Mouse (Mus musculus) hindbrain, embryonic 16.5 days (tissue): ENCODE measurements around the gene Plscr3. TPM values are rescaled to one million over a fixed set of nuclear protein-coding genes. Genes with fewer than 3 reads are reported as not detected.
"Not testable (repeated sequence)": the region's sequence is repeated elsewhere in the genome, so short reads cannot be mapped to it uniquely, and the experiment has no call there.

Experiments used
- ATAC-seq: fragments of 200-750 bp; cut with Nextera tagmentation; 2 replicates; pipeline ENCODE4 v1.8.0; 2017; ENCODE audit warnings: moderate TSS enrichment, moderate library complexity
- H3K27ac ChIP-seq: fragments of 300-500 bp; sonication (generic); 2 replicates; pipeline ENCODE4 v1.5.1; 2014; ENCODE audit warnings: low read depth, mild to moderate bottlenecking, control low read depth, low read length, moderate library complexity
- H3K27me3 ChIP-seq: fragments of 300-500 bp; sonication (generic); replicated peaks from 2 replicates; pipeline ENCODE4 v1.6.1; 2014; ENCODE audit warnings: low read length; ENCODE audit not compliant: control insufficient read depth, insufficient read depth
- H3K36me3 ChIP-seq: fragments of 300-500 bp; sonication (generic); 2 replicates; pipeline ENCODE4 v1.6.1; 2014; ENCODE audit warnings: mild to moderate bottlenecking, low read length, moderate library complexity, mixed read lengths; ENCODE audit not compliant: control insufficient read depth, insufficient read depth
- H3K4me1 ChIP-seq: fragments of 300-500 bp; sonication (generic); 2 replicates; pipeline ENCODE4 v1.6.1; 2014; ENCODE audit warnings: low read depth, low read length; ENCODE audit not compliant: control insufficient read depth, insufficient read depth
- H3K4me2 ChIP-seq: fragments of 300-500 bp; sonication (generic); 2 replicates; pipeline ENCODE4 v1.6.1; 2014; ENCODE audit warnings: mild to moderate bottlenecking, low read length, control low read depth, moderate library complexity
- H3K4me3 ChIP-seq: fragments of 300-500 bp; sonication (generic); 2 replicates; pipeline ENCODE4 v1.5.1; 2014; ENCODE audit warnings: mild to moderate bottlenecking, low read length, control low read depth, moderate library complexity
- H3K9ac ChIP-seq: fragments of 300-500 bp; sonication (generic); 2 replicates; pipeline ENCODE4 v1.6.1; 2014; ENCODE audit warnings: low read depth, mild to moderate bottlenecking, control low read depth, low read length, moderate library complexity
- H3K9me3 ChIP-seq: fragments of 300-500 bp; sonication (generic); 2 replicates; pipeline ENCODE4 v1.6.1; 2014; ENCODE audit warnings: mild to moderate bottlenecking, low read length, moderate library complexity; ENCODE audit not compliant: control insufficient read depth
- WGBS: fragments of 180-500 bp; shearing (Covaris S2); extraction: QIAGEN DNeasy Blood & Tissue Kit; methylation state at CpG from one replicate; pipeline ENCODE4 v1.1.7; 2014; 5-methylcytosine and 5-hydroxymethylcytosine counted together
- polyA plus RNA-seq: library from polyadenylated mRNA; unstranded; fragments of >200 nt; fragmentation: Nextera tagmentation; extraction: Ambion mirVana; gene quantifications from 2 replicates; pipeline ENCODE4 v1.2.1, GENCODE M21; 2015

Gene Plscr3
- polyA plus RNA-seq, 1 experiment from 2014 or later, result 37.3 TPM

DNA sequence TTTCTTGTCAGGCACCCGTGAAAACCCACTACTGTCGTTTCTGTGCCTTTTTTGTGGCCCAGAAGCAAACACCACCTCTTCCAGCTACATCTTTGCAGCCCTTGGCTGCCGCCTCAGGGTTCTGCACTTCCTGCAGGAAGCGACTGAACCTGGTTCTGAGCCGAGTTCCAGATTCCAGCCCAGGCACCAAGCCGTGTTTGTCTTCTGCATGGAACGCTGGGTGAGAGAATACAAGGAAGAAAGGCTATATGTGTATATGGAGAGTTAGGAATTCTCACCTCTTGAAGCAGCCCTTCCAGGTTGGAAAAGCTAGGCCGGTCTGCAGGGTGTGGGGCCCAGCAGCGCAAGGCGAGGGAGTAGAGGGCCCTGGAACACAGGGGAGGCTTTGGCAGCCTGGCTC, 8.5 kb downstream of the Plscr3 start:
- Histone ChIP-seq H3K9ac (no peak overlapping the region), H3K4me1 (no peaks in the 10 kb centered on the region), H3K4me2 (no peak overlapping the region), H3K4me3 (no peak overlapping the region), H3K9me3 (no peaks in the 10 kb centered on the region), H3K36me3 (peaks cover 17% of the 10 kb centered on the region), H3K27me3 (0 out of 2 replicates have a peak, but pooled peaks cover 6% of the 10 kb centered on the region), H3K27ac (no peak overlapping the region)
- whole genome bisulfite sequencing, result 87% methylated on average over 10 of the region's 10 CpGs
- no peak for ATAC-seq

DNA sequence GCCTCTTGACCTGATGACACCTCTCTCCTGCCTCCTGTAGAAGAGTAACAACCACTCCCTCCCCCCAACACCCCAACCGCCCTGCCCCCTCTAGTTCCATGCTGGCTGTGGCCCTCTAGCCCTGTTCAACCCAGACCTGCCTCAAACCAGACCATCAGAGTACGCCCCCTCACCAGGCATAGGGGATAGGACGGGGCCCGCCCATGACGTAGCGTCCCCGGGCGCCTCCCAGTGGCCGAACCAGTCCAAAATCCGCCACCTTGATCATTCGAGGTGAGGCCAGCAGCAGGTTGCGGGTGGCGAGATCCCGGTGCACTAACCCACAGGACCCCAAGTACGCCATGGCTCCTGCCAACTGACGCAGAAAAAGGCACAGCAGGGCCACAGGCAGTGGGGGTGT, 9.2 kb downstream of the Plscr3 start:
- Histone ChIP-seq H3K4me2 (no peak overlapping the region), H3K4me3 (no peak overlapping the region), H3K9me3 (no peaks in the 10 kb centered on the region), H3K27me3 (0 out of 2 replicates have a peak, but pooled peaks cover 6% of the 10 kb centered on the region), H3K36me3 (peaks cover 10% of the 10 kb centered on the region; the same call in 1 of the 2 replicates), H3K4me1 (no peaks in the 10 kb centered on the region), H3K27ac (no peak overlapping the region), H3K9ac (no peak overlapping the region)
- 18% methylated on average over 16 of the region's 16 CpGs for WGBS
- ATAC-seq, result peak; percentile 40; the same call in 1 of the 2 replicates

DNA sequence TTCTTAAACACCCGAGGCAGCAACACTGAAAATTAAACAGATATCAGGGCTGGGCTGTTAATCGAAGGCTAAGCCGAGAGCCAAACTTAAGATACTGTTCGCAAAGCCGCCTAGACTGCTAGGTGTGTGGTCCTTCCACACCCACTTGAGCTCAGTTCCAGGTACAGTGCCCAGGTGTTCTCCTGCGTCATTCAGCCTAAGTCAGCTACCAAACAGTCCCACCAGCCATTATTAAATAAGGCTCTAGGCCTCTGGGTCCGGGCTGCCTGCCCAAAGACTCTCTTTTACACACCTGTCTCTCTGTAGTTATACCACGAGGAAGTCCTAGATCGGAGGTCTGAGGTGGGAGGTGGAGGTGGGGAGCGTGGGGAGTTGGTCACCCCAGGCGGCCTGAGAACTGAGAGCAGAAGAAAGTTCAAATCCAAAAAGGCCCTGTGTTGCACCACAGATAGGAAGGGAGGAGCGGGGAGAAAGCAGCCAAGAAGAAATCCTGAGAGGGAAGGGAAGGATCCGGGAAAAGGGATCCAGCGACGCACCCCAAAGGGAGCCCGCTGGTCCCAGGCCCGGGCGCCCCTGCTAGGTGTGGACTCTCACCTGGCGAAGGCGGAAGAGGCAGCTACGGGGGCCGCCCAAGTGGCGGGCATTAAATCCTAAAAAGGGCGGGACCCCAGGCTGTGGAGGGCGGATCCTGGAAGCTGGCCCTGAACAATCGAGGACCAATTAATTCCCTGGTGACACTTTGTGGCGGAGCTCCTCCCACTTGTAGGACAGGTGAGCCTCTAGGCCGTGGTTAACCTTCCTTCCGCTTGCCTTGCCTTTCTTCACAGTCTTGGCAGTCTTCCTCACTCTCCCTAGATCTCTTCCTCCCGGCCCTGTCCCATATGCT, 12.2 kb downstream of the Plscr3 start, which contains the start of gene Tnk1:
Tnk1 (minus strand) TSS at position 618 of the 886 bp plus-strand sequence.
- WGBS, result 24% methylated on average over 30 of the region's 30 CpGs
- Histone ChIP-seq H3K36me3 (no peaks in the 10 kb centered on the region), H3K4me1 (no peaks in the 10 kb centered on the region), H3K27me3 (0 out of 2 replicates have a peak, but pooled peaks cover 6% of the 10 kb centered on the region), H3K27ac (no peak within 1 kb of the TSS), H3K4me2 (no peak within 1 kb of the TSS), H3K9ac (no peak within 1 kb of the TSS), H3K9me3 (no peaks in the 10 kb centered on the region), H3K4me3 (no peak within 1 kb of the TSS)
- ATAC-seq, result no peak

DNA sequence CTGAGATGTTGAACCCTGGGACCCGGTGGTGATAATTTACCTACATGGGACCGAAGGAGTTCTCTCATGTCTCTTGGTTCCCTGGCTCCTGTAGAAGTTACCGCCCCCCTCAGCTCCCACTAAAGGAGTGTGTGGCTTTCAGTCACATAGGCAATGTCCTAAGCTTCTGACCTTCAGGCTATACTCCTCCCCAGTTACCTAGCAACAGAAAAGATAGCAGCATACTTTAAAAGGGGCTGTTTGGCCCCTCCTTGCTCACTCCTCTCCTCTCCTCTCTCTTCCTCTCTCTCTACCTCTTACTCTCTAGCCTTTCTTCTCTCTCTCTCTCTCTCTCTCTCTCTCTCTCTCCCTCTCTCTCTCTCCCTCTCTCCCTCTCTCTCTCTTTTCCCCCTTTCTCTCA, 17.6 kb downstream of the Plscr3 start:
- H3K9ac ChIP-seq, H3K9me3 ChIP-seq, ATAC-seq, H3K4me2 ChIP-seq, H3K27me3 ChIP-seq, H3K36me3 ChIP-seq, H3K4me1 ChIP-seq, H3K27ac ChIP-seq, H3K4me3 ChIP-seq: not testable (repeated sequence)
- WGBS, result 74% methylated on average over 3 of the region's 3 CpGs

DNA sequence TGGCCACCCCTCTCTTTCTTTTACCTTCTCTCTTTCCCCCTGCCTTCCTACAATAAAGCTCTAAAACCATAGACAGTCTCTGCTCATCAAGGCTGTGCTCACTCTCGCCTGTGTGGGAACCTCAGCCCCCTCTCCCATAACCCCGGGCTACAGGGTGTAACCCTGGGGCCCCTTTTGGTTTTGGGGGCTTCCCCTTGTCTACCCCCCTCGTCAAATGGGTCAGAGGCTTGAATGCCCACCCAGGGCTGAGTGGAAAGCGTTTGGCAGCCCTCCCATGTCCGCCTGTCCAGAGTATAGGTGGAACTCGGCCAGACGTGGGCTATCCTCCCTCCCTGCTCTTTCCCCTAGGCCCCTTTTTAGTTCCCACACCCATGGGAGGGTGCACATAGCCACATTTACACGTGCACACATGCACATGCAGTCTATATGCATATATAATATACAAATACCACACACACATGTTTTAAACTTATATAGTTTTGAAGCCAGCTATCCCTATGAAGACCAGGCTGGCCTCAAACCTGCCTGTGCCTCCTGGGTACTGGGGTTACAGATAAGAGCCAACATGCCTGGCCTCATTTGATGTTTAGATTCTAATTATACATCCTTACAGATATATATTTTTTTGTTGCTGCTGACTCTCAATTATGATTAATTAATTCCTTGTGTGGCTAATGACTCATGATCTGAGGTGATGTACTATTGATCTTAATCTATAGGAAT, 18.1 kb downstream of the Plscr3 start:
- WGBS, result 50% methylated on average over 8 of the region's 8 CpGs
- H3K9me3 ChIP-seq, result no peaks in the 10 kb centered on the region
- H3K4me3 ChIP-seq, result no peak overlapping the region
- H3K27ac ChIP-seq, result no peak overlapping the region
- no peak overlapping the region for H3K9ac ChIP-seq
- H3K4me1 ChIP-seq, result no peaks in the 10 kb centered on the region
- no peak for ATAC-seq
- no peaks in the 10 kb centered on the region for H3K36me3 ChIP-seq
- no peak overlapping the region for H3K4me2 ChIP-seq
- no peaks in the 10 kb centered on the region; the same call in 1 of the 2 replicates for H3K27me3 ChIP-seq

DNA sequence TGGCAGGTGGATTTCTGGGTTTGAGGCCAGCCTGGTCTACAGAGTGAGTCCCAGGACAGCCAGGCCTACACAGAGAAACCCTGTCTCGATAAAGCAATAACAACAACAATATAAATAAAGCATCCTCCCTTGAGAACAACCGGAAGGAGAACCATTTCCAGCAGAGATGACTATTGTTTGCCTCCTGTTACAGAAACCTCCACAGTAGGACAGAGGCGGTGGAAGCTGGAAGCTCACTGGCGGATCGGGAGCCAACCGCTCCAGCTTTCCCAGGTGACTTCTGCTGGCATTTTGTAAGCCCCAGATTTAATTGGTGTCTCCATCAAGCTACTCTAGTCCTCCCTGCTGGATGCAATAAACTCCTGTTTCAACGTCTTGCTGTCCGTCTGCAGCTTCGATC, 19.4 kb downstream of the Plscr3 start:
- no peak overlapping the region for H3K9ac ChIP-seq
- 71% methylated on average over 9 of the region's 9 CpGs for WGBS
- ATAC-seq, result no peak

DNA sequence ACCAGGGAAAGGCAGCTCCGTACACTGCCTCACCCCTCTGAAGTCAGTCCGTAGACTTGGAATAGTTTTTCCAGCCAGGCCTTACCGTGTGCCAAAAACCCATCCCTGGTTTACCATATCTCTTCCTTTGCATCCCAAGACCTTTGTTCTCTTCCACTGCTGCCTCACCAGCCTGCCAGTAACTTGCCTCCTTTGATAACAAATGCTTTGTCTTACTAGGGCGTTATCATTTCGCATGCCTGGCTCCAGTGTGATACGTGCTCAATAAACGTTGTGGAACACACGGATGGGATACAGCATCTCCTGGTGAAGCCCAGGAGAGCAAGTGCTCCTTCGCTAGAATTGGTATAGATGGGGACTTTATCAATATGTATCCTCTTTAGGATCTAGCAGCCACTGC, 21.2 kb downstream of the Plscr3 start:
- Histone ChIP-seq H3K4me2 (no peak overlapping the region), H3K27ac (no peak overlapping the region), H3K4me3 (no peak overlapping the region), H3K9me3 (no peaks in the 10 kb centered on the region), H3K27me3 (no peaks in the 10 kb centered on the region; the same call in 1 of the 2 replicates), H3K9ac (no peak overlapping the region), H3K36me3 (no peaks in the 10 kb centered on the region), H3K4me1 (no peaks in the 10 kb centered on the region)
- WGBS, result 68% methylated on average over 9 of the region's 9 CpGs
- ATAC-seq, result no peak

More for the DNA sequence above, 19.4 kb downstream of the Plscr3 start:
- Histone ChIP-seq H3K27me3 (no peaks in the 10 kb centered on the region; the same call in 1 of the 2 replicates), H3K27ac (no peak overlapping the region), H3K9me3 (no peaks in the 10 kb centered on the region), H3K4me3 (no peak overlapping the region), H3K4me1 (no peaks in the 10 kb centered on the region), H3K4me2 (no peak overlapping the region), H3K36me3 (no peaks in the 10 kb centered on the region)

DNA sequence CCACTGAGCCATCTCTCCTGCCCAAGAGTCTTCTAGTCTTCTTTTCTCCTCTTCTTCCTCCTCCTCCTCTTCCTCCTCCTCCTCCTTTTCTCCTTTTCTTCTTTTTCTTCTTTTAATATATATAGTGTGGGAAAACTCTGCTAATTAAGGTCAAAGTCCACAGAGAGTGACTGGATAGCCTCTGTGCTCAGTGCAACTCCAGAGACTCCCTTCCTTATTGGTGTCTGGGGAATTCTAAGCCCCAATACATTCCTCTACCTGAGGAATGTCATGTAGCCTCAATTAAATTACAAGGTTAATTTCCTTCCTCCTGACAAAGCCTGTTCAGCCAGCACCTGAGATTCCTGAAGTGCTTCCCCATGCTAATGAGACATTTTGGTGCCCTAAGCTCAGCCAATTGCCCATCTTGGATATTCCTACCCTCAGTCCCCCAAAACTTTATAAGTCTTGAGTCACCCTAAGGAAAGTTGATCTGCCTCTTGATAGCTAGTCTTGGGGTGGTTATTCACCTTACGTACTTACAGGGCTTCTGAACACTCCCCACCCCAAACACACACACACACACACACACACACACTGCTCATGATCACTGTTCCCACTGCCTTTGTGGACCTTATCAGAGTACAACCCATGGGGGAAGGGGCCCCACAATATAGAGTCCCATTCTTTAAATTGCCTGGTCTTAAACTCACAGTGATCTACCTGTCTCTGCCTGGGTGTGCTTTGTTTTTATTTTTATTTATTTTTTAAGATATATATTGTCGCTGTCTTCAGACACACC, 24.3 kb downstream of the Plscr3 start:
- no peak for ATAC-seq
- no peaks in the 10 kb centered on the region for H3K9me3 ChIP-seq
- no peaks in the 10 kb centered on the region for H3K4me1 ChIP-seq
- H3K4me3 ChIP-seq, result no peak overlapping the region
- no peak overlapping the region for H3K27ac ChIP-seq
- WGBS, result 94% methylated on average over 2 of the region's 2 CpGs
- no peaks in the 10 kb centered on the region; the same call in 1 of the 2 replicates for H3K27me3 ChIP-seq
- H3K4me2 ChIP-seq, result no peak overlapping the region
- no peak overlapping the region for H3K9ac ChIP-seq
- H3K36me3 ChIP-seq, result no peaks in the 10 kb centered on the region
